Mouse (Mus musculus) olfactory bulb, adult 2 months (tissue): ENCODE results near the gene Cd79b. TPM values are rescaled to one million over a fixed set of nuclear protein-coding genes. Genes with fewer than 3 reads are reported as not detected.

Experiments
- H3K27ac ChIP-seq: fragments of 200-500 bp; 2 replicates; pipeline ENCODE4 v1.5.1; 2012; ENCODE audit warnings: low read depth, low read length; ENCODE audit not compliant: insufficient read depth
- H3K4me1 ChIP-seq: fragments of 200-500 bp; 2 replicates; pipeline ENCODE4 v1.6.1; 2012; ENCODE audit warnings: low read length; ENCODE audit not compliant: control insufficient read depth, insufficient read depth
- H3K4me3 ChIP-seq: fragments of 200-500 bp; 2 replicates; pipeline ENCODE4 v1.5.1; 2012; ENCODE audit warnings: mild to moderate bottlenecking, low read depth, low read length, moderate library complexity; ENCODE audit not compliant: insufficient read depth
- CTCF ChIP-seq: fragments of 200-500 bp; IDR thresholded peaks from 2 replicates; pipeline ENCODE4 v1.5.1; 2012; ENCODE audit warnings: low read depth, mild to moderate bottlenecking, low read length, moderate library complexity; ENCODE audit not compliant: insufficient read depth
- POLR2A ChIP-seq: fragments of 200-500 bp; IDR thresholded peaks from 2 replicates; pipeline ENCODE4 v1.6.1; 2012; ENCODE audit warnings: mild to moderate bottlenecking, low read depth, low read length, moderate library complexity; ENCODE audit not compliant: insufficient read depth
- WGBS: fragments of 180-500 bp; shearing (Covaris S2); methylation state at CpG from one replicate; pipeline ENCODE4 v1.1.7; 2018; 5-methylcytosine and 5-hydroxymethylcytosine counted together
- polyA plus RNA-seq: library from polyadenylated mRNA; stranded (reverse); fragments of >200 nt; gene quantifications from 2 replicates; pipeline ENCODE4 v1.2.4, GENCODE M21; 2012; ENCODE audit warnings: low replicate concordance; ENCODE audit not compliant: missing spikeins, insufficient read depth, insufficient read length

Cd79b gene
- polyA plus RNA-seq: not detected in 2 replicates

DNA sequence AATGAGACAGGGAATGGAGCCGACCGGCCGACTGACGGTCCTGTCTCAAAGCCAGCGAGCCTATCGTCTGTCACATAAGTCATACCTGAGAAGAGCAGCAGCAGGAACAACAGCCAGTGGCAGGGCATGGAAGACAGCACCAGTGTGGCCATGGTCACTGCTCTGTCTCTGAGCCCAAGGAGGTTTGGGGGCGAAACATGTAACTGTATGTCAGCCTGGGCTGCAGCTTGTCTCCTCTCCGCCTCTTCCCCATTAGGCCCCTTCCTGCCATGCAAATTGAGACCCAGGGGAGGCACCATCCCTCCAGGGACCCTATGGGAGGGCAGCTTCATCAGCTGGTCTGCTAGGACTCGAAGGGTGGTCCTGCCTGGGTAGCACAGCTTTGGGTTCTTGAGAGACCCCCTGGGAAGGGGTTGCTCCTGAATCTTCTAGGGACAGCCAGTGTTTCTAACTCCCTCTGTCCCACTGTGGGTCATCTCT, at the start of gene Cd79b:
Cd79b (minus strand) TSS at position 430 of the 480 bp plus-strand sequence.
- TF ChIP-seq CTCF (no peak), POLR2A (no peak)
- Histone ChIP-seq H3K4me1 (peaks cover 6% of the 10 kb centered on the region; the same call in 1 of the 2 replicates), H3K27ac (no peak within 1 kb of the TSS), H3K4me3 (no peak within 1 kb of the TSS)
- 85% methylated on average over 9 of the region's 9 CpGs for WGBS

DNA sequence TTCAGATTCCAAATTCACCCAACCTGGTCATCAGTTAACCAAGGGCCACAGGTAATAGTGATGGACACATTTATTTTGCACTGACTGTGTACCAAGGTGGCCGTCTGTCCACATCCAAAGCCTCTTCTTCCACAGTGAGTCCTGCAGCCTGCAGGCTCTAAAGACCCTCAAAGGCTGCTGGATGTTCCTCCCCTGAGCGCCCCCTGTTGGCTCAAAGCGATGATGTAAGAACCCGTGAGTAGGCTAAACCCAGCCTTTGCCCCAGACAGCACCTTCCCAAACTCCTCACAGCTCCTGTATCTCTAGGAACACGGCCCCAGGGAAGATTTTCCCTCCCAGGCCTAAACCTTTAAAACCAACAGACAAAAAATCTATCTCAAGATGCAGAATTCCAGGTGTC, 44.8 kb upstream of the Cd79b start:
- no peak overlapping the region for H3K27ac ChIP-seq
- H3K4me1 ChIP-seq: no peaks in the 10 kb centered on the region
- TF ChIP-seq CTCF: no peak
- TF ChIP-seq POLR2A: no peak
- 36% methylated on average over 5 of the region's 5 CpGs for WGBS
- H3K4me3 ChIP-seq: no peak overlapping the region

DNA sequence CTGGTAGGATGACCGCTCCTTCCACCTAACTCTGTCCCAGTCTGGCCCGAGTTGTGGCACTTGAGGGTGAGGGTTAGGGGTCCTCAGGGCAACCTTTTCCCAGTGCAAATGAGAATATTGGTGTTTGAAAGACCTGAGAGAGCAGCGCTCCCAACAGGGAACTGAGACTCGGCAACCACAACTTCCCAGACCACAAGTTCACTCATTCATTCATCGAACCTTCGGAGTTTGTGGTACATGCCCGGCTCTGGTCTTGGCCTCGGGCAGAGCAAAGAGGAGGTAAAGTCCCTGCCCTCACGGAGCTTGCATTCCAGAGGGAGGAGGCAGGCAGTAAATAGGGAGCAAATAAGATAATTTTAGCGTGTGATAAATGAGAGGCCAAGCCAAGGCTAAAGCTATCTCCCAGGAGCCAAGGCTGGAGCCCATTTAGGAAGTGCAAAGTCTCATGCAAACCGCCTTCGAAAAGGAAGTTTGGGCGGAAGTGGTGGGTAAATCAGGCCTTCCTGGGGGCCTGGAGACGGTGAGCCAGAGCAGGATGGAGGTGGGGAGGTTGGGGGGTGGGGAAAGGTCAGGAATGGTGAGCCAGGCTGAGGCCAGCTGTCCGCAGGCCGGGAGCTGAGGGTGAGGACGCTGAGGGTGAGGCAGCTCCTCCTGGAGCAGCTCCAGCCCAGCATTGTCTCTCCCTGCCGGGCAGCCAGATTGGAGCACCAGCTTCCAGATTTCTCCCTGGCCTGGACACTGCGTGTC, 41.0 kb upstream of the Cd79b start:
- Histone ChIP-seq H3K27ac (no peak overlapping the region), H3K4me3 (no peak overlapping the region), H3K4me1 (no peaks in the 10 kb centered on the region)
- WGBS: 75% methylated on average over 19 of the region's 19 CpGs
- TF ChIP-seq CTCF: no peak
- TF ChIP-seq POLR2A: no peak

DNA sequence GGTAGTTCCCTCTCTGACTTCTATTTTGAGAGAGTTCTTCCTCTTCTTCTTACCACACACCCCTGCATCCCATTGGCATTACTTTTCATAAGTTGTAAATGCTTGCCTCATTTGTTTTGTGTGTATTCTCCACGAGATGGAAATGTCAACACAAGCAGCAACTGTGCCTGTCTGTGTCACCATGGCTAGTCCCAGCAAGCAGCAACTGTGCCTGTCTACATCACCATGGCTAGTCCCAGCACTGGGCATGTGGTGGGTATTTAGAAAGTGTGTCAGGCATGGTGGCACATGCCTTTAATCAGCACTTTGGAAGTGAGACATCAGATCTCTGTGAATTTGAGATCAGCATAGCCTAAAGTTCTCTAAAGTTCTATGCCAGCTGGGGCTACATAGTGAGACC, 39.6 kb upstream of the Cd79b start:
- 33% methylated on average over 1 of the region's 1 CpGs for WGBS
- Histone ChIP-seq H3K4me1 (no peaks in the 10 kb centered on the region), H3K4me3 (no peak overlapping the region), H3K27ac (no peak overlapping the region)
- TF ChIP-seq POLR2A (no peak), CTCF (no peak)

DNA sequence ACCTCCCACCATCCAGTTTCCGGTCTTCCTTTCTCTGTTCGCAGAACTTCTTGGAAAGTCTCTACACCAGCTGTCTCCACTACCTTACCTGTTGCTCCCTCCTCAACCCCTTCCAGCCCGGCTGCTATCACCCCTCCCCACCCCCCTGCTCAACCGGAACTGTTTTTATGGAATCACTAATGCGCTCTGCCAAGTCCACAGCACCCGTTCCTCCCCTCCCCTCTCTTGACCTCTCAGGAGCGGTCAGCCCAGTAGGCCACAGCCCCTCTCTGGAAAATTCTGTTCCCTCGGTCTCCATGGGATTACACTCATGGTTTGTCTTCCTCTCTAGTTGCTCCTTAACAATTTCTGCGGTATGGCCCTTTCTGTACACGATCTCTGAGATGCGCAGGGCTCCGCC, 38.6 kb upstream of the Cd79b start, which contains the start of gene Scn4a:
Scn4a (minus strand) TSS at position 101 of the 400 bp plus-strand sequence.
- 88% methylated on average over 12 of the region's 12 CpGs for whole genome bisulfite sequencing
- Histone ChIP-seq H3K27ac (no peak within 1 kb of the TSS), H3K4me1 (no peaks in the 10 kb centered on the region), H3K4me3 (no peak within 1 kb of the TSS)
- TF ChIP-seq CTCF: no peak
- no peak for TF ChIP-seq POLR2A

DNA sequence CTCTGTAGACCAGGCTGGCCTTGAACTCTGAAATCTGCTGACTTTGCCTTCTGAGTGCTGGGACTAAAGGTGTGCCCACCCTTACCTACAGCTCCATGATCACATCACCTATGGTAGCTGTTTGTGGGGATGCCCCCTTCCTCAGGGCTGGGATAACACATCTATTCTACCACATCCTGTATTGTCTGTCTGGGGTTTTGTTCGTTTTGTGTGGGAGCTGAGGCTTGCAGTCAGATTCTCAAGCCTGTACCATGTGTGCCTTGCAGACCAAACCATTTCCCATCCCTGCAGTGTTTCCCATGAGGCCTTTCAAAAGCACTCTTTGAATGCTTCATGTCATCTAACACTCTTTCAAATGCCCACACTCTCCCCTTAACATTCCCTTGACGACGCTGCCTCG, 37.4 kb upstream of the Cd79b start:
- Histone ChIP-seq H3K27ac (no peak overlapping the region), H3K4me1 (no peaks in the 10 kb centered on the region), H3K4me3 (no peak overlapping the region)
- 80% methylated on average over 4 of the region's 4 CpGs for WGBS
- TF ChIP-seq POLR2A (no peak), CTCF (no peak)

DNA sequence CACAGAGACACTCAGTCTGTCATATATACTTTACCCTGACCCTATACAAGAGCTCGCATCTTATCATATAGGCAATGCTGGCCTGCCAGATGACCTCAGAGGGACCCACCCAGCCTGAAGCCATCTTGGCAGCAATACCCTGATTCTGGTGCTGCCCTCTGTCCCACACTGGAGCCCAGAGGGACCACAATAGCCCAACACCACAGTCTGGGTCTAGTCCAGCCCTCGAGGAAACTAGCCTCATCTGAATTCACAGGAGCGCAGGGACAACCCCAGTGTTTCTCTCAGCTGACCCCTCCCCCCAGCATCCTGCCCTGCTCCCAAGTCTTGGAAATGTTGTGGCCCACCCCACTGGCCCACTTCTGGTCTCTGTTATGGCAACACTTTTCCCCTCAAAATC, 36.7 kb upstream of the Cd79b start:
- WGBS: 62% methylated on average over 3 of the region's 3 CpGs
- no peak for TF ChIP-seq CTCF
- TF ChIP-seq POLR2A: no peak

DNA sequence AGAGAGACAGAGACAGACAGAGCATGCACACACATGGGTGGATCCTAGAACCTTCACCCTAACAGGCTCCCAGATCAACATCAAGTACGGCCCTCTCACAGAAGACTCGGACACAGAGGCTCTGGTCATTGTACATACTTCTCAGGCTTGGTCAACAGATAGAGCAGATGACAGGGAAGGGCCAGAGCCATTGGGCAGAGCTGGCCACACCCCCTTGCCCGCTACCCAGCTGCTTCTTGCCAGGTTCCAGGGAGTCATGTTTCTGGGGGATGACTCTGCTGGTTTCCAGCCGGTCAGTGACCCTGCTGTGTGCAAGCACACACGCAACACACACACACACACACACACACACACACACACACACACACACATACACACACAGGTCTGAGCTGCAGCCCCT, 36.3 kb upstream of the Cd79b start:
- TF ChIP-seq POLR2A: no peak
- TF ChIP-seq CTCF: no peak
- H3K27ac ChIP-seq: no peak overlapping the region
- no peaks in the 10 kb centered on the region for H3K4me1 ChIP-seq
- H3K4me3 ChIP-seq: no peak overlapping the region
- WGBS: 85% methylated on average over 5 of the region's 5 CpGs

More for the DNA sequence above, 36.7 kb upstream of the Cd79b start:
- H3K27ac ChIP-seq: no peak overlapping the region
- H3K4me1 ChIP-seq: no peaks in the 10 kb centered on the region
- H3K4me3 ChIP-seq: no peak overlapping the region

DNA sequence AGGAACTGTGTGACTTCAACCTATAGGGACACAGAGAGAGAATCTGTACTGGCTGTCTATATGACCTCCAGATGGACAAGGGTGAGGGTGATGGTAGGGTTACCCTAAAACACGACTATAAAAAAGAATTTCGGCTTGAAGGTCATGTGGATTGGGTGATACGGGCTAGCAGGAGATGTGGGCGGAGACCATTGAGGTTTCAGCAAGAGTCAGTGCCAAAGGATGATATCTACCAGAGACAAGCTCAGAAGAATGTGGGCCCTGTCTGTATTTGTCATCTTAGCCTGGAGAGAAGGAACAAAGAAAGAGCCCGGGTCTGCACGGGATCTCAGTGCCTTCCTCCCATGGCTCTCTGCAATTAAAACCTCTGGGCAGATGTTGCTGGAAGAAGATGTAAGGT, 35.2 kb upstream of the Cd79b start:
- Histone ChIP-seq H3K4me1 (no peaks in the 10 kb centered on the region), H3K27ac (no peak overlapping the region), H3K4me3 (no peak overlapping the region)
- 91% methylated on average over 6 of the region's 6 CpGs for WGBS
- TF ChIP-seq CTCF: no peak
- no peak for TF ChIP-seq POLR2A

DNA sequence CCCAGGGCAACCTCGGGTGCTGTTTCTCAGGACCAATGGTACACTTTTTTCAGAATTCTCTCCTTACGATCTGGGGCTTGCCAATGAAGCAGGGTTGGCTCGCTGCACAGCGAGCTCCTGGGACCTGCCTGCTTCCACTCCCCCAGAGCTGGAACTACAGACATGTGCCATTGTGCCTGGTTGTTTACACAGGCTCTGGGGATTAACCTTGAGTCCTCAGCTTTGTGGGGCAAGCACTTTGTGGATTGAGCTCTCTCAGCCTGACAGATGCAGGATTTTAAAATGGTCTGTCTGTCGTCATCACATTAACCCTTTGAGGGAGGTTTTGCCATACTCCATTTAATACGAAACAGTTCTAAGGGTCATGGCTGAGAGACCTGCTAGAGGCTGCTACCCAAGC, 30.3 kb upstream of the Cd79b start:
- TF ChIP-seq POLR2A (no peak), CTCF (no peak)
- H3K27ac ChIP-seq: no peak overlapping the region
- no peaks in the 10 kb centered on the region for H3K4me1 ChIP-seq
- H3K4me3 ChIP-seq: no peak overlapping the region
- WGBS: 43% methylated on average over 6 of the region's 6 CpGs
